Mouse (Mus musculus) cortical plate, adult 2 months (tissue): ENCODE results near the gene Zbtb38. TPM values are rescaled to one million over a fixed set of nuclear protein-coding genes. Genes with fewer than 3 reads are reported as not detected.

Source experiments
- H3K27ac ChIP-seq: fragments of 200-500 bp; 2 replicates; pipeline ENCODE4 v1.5.1; 2012; ENCODE audit warnings: low read length, control low read depth, inconsistent platforms; ENCODE audit not compliant: insufficient read depth
- H3K4me1 ChIP-seq: fragments of 200-500 bp; 2 replicates; pipeline ENCODE4 v1.6.1; 2011; ENCODE audit warnings: low read length; ENCODE audit not compliant: control insufficient read depth, insufficient read depth
- H3K4me3 ChIP-seq: fragments of 200-500 bp; 2 replicates; pipeline ENCODE4 v1.5.1; 2011; ENCODE audit warnings: mild to moderate bottlenecking, low read length, control low read depth; ENCODE audit not compliant: insufficient read depth
- CTCF ChIP-seq: fragments of 200-500 bp; IDR thresholded peaks from 2 replicates; pipeline ENCODE4 v1.5.1; 2011; ENCODE audit warnings: mild to moderate bottlenecking, control low read depth, low read length; ENCODE audit not compliant: insufficient read depth; ENCODE audit errors: extremely low read depth
- POLR2A ChIP-seq: fragments of 200-500 bp; IDR thresholded peaks from 2 replicates; pipeline ENCODE4 v1.6.1; 2011; ENCODE audit warnings: mild to moderate bottlenecking, low read length, control low read depth; ENCODE audit not compliant: insufficient read depth; ENCODE audit errors: extremely low read depth
- polyA plus RNA-seq: library from polyadenylated mRNA; depleted of rRNA; stranded (reverse); fragments of >200 nt; gene quantifications from 2 replicates; pipeline ENCODE4 v1.2.3, GENCODE M21; 2012

The Zbtb38 gene
- polyA plus RNA-seq, 1 experiment, result 19.1 TPM

GRCm38 (mm10) chr9:96785187-96785586, 32.6 kb upstream of the Zbtb38 start:
- H3K4me1 ChIP-seq, result no peaks in the 10 kb centered on the region
- H3K4me3 ChIP-seq, result no peak overlapping the region
- TF ChIP-seq POLR2A, result no peak
- no peak overlapping the region for H3K27ac ChIP-seq

GRCm38 (mm10) chr9:96783667-96784066, 31.0 kb upstream of the Zbtb38 start:
- Histone ChIP-seq H3K4me1 (no peaks in the 10 kb centered on the region), H3K4me3 (no peak overlapping the region), H3K27ac (no peak overlapping the region)
- TF ChIP-seq CTCF, result no peak
- no peak for TF ChIP-seq POLR2A

GRCm38 (mm10) chr9:96783258-96783657, 30.6 kb upstream of the Zbtb38 start:
- Histone ChIP-seq H3K27ac (no peak overlapping the region), H3K4me1 (no peaks in the 10 kb centered on the region), H3K4me3 (no peak overlapping the region)
- TF ChIP-seq POLR2A (no peak), CTCF (no peak)

- no peak overlapping the region for H3K27ac ChIP-seq
- no peak overlapping the region for H3K4me3 ChIP-seq
- no peaks in the 10 kb centered on the region for H3K4me1 ChIP-seq
- TF ChIP-seq CTCF, result no peak
- no peak for TF ChIP-seq POLR2A
Measured at GRCm38 (mm10) chr9:96782062-96782461, 29.4 kb upstream of the Zbtb38 start.

GRCm38 (mm10) chr9:96773146-96773545, 20.5 kb upstream of the Zbtb38 start:
- Histone ChIP-seq H3K4me3 (no peak overlapping the region), H3K27ac (no peak overlapping the region)
- TF ChIP-seq POLR2A (no peak), CTCF (no peak)

GRCm38 (mm10) chr9:96770443-96770842, 17.8 kb upstream of the Zbtb38 start:
- TF ChIP-seq POLR2A, result no peak
- no peak for TF ChIP-seq CTCF
- no peak overlapping the region for H3K4me3 ChIP-seq
- no peaks in the 10 kb centered on the region for H3K4me1 ChIP-seq
- no peak overlapping the region for H3K27ac ChIP-seq

More at GRCm38 (mm10) chr9:96773146-96773545, 20.5 kb upstream of the Zbtb38 start:
- no peaks in the 10 kb centered on the region for H3K4me1 ChIP-seq

GRCm38 (mm10) chr9:96769651-96770050, 17.0 kb upstream of the Zbtb38 start:
- H3K4me3 ChIP-seq, result no peak overlapping the region
- no peak overlapping the region for H3K27ac ChIP-seq
- TF ChIP-seq POLR2A (no peak), CTCF (no peak)
- no peaks in the 10 kb centered on the region for H3K4me1 ChIP-seq

GRCm38 (mm10) chr9:96767874-96768273, 15.2 kb upstream of the Zbtb38 start:
- Histone ChIP-seq H3K4me3 (no peak overlapping the region), H3K27ac (no peak overlapping the region), H3K4me1 (no peaks in the 10 kb centered on the region)
- TF ChIP-seq CTCF, result no peak
- TF ChIP-seq POLR2A, result no peak

- no peak overlapping the region for H3K4me3 ChIP-seq
- TF ChIP-seq CTCF (no peak), POLR2A (no peak)
- no peak overlapping the region for H3K27ac ChIP-seq
- no peaks in the 10 kb centered on the region for H3K4me1 ChIP-seq
Measured at GRCm38 (mm10) chr9:96766078-96766477, 13.4 kb upstream of the Zbtb38 start.

- TF ChIP-seq POLR2A (no peak), CTCF (no peak)
- H3K4me3 ChIP-seq, result no peak overlapping the region
- H3K27ac ChIP-seq, result no peak overlapping the region
- H3K4me1 ChIP-seq, result no peaks in the 10 kb centered on the region
Measured at GRCm38 (mm10) chr9:96765410-96765809, 12.8 kb upstream of the Zbtb38 start.
